Mouse (Mus musculus) large intestine, adult 2 months (tissue): Measurements from ENCODE around the gene Olfr148. TPM values are rescaled to one million over a fixed set of nuclear protein-coding genes. Genes with fewer than 3 reads are reported as not detected.

Experiments
- polyA plus RNA-seq: library from polyadenylated mRNA; depleted of rRNA; stranded (reverse); fragments of >200 nt; gene quantifications from 2 replicates; pipeline ENCODE4 v1.2.3, GENCODE M21; 2012; rRNA removed

The Olfr148 gene
- polyA plus RNA-seq, 1 experiment, result not detected

Other genes starting within 250 kb of the Olfr148 start
- not detected in 2 replicates for gene Olfr951, start 223.2 kb upstream of the Olfr148 start, polyA plus RNA-seq
- gene Olfr952, start 183.5 kb upstream of the Olfr148 start, polyA plus RNA-seq, result not detected in 2 replicates
- not detected in 2 replicates for gene Olfr954, start 154.0 kb upstream of the Olfr148 start, polyA plus RNA-seq
- gene Olfr955, start 138.7 kb upstream of the Olfr148 start, polyA plus RNA-seq, result not detected in 2 replicates
- gene Olfr44, start 116.7 kb upstream of the Olfr148 start, polyA plus RNA-seq, result not detected in 2 replicates
- not detected in 2 replicates for gene Olfr957, start 94.8 kb upstream of the Olfr148 start, polyA plus RNA-seq
- not detected in 2 replicates for gene Olfr958, start 56.6 kb upstream of the Olfr148 start, polyA plus RNA-seq
- gene Olfr959, start 35.1 kb upstream of the Olfr148 start, polyA plus RNA-seq, result not detected in 2 replicates
- gene AW551984, start 6.3 kb upstream of the Olfr148 start, polyA plus RNA-seq, result 0.49 and 0.53 TPM in 2 replicates
- gene Olfr960, start 10.7 kb downstream of the Olfr148 start, polyA plus RNA-seq, result not detected in 2 replicates
- gene Olfr961, start 34.4 kb downstream of the Olfr148 start, polyA plus RNA-seq, result not detected in 2 replicates
- not detected in 2 replicates for gene Olfr963, start 56.5 kb downstream of the Olfr148 start, polyA plus RNA-seq
- not detected in 2 replicates for gene Olfr149, start 96.5 kb downstream of the Olfr148 start, polyA plus RNA-seq
- gene Olfr965, start 100.7 kb downstream of the Olfr148 start, polyA plus RNA-seq, result not detected in 2 replicates
- gene Olfr150, start 120.3 kb downstream of the Olfr148 start, polyA plus RNA-seq, result not detected in 2 replicates
- not detected in 2 replicates for gene Olfr967, start 135.6 kb downstream of the Olfr148 start, polyA plus RNA-seq
- not detected in 2 replicates for gene Olfr968, start 172.6 kb downstream of the Olfr148 start, polyA plus RNA-seq
- gene Olfr969, start 180.3 kb downstream of the Olfr148 start, polyA plus RNA-seq, result not detected in 2 replicates
- not detected in 2 replicates for gene Olfr970, start 198.2 kb downstream of the Olfr148 start, polyA plus RNA-seq
- not detected in 2 replicates for gene Olfr971, start 226.2 kb downstream of the Olfr148 start, polyA plus RNA-seq